Mouse (Mus musculus) CH12F3 (cell line): ENCODE results near the gene Acsf3.

Source experiments
- in situ Hi-C: fragments of 300-500 bp; cut with MboI; formaldehyde crosslinking; loops from 2 replicates; pipeline ENCODE4 v1.14.3; 2020; ENCODE audit warnings: low sequenced_read_pairs

Gene Acsf3

DNA sequence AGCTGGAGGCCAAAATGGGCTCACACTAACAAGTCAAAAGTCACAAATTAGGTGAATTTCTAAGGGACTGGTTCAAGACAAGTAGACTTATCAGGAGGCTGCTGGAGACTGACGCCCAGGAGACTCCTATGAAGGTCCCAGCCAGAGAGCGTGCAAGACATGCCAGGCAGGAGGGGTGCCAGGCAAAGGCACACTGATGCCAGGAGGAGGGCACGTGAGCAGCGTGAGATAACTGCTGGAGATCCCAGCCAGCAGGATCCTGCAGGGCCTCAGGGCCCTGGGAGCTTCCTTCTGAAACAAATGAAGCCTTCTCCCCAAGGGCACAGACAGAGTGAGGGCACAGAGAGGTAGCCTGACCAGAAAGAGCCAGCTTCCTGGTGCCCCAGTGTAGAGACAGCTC lies 32.6 kb downstream of the Acsf3 start:
- in situ Hi-C loops, result no loop called here

DNA sequence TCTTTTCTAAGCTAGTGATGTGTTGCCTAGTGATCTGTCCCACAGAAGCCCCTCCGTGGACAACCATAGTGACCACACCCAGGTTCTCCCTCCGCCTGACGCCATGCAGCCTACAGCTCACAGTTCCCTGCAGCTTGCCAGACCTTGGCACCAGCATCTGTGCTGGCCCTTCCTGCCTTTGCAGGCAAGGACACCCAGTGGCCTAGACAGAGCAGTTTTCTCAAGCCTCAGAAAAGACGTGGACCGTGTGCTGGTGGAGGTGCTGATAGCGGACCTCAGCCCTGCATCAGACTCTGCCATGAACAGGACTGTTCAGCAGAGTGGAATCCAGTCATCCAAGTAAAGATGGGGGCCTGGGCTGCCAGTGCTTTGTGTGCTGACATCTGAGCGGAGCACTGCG lies 35.1 kb downstream of the Acsf3 start:
- in situ Hi-C loops, result no loop called here

DNA sequence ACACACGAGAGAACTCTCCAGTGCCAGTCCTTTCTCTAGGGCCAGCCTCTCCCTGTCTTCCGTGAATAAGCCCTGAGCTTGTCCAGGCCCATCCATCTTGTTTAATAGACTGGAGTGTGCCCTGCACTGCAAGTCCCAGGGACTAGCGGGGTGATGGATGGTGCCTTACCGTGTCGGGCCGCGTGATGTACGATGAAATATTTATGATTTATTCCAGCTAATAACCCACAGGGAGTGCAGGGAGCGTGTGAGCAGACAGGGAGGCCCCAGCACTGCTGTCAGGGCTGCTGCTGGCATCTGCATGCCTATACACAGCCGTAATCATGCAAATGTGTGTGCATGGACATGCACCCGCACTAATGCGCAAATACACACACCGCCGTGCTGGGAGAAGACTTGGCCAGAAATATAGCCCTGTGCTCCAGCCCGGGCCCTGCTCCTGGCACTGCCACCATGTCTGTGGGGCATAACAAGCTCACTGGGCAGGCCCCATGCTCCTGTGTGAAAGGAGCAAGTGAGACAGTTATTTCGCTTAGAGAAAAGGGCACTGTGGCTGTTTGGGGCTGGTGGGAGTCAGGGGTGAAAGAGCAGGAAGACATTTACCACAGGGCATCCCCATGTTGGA lies 36.7 kb downstream of the Acsf3 start:
- in situ Hi-C loops, result no loop called here

DNA sequence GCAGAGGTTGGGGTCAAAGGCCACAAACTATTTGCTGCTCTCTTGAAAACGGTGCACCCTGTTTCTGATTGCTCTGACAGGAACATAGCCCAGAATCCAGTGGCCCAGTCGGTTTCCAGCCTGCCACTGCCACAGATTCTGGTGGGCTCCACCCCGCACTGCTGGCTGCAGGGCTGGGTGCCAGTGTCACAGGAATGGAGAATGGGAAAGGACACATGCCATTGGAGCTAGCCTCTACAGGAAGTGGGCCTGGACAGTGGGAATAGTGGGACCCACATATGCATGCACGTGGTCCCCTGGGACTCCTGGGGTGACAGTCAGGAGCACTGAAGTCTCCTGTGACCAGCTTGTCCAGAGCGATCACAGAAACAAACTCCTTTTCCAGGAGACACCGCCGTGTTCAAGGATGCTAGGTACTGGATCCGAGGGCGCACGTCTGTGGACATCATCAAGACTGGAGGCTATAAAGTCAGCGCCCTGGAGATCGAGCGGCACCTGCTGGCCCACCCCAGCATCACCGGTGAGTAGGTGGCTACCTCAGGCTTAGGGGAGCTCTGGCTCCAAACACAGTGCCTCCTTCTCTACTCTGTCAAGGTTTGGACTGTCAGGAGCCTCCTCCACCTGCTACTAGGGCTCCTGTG lies 37.4 kb downstream of the Acsf3 start:
- in situ Hi-C loops, result no loop called here

DNA sequence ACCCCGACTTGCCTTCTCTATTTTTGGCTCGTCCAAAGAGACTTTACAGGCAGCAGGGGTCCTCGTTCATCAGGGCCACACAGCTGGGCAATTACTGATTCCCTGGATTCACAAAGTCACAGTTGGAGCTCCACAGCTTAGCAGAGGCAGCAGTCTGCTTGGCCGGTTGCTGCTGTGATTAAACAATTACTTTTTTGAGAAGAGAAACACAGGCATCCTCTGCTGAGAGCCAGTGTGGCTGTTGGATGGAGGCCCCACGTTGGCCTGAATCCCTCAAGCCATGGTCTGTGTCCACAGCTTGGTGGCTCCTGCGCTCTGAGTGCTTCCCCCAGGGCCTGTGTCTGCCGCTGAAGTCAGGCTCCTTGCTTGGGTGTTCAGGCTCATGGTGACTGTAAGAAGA lies 39.3 kb downstream of the Acsf3 start:
- in situ Hi-C loops, result loop anchor here (5.0 kb wide), 1 partner anchor 192 kb away; the partner anchor contains the start of gene Pabpn1l

DNA sequence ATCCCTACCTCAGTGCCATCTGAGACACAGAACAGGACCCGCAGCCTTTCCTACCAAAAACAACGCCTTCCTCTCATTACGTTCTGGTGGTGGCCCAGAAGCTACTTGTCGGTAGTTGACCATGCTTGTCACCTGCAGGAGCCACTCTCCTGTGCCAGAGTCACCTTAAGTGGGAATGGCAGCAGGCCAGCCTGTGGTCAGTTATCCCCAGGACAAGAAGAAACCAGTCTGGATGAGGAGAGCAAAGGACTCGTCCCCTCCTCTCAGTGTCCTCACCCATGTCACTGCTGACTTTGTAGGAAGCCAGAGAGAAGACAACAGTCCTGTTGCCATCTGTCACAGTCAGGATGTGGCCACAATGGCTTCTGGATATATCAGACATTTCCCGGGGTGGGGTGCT lies 41.7 kb downstream of the Acsf3 start:
- in situ Hi-C loops, result loop anchor here (5.0 kb wide), 1 partner anchor 195 kb away; the partner anchor contains the start of gene Pabpn1l

DNA sequence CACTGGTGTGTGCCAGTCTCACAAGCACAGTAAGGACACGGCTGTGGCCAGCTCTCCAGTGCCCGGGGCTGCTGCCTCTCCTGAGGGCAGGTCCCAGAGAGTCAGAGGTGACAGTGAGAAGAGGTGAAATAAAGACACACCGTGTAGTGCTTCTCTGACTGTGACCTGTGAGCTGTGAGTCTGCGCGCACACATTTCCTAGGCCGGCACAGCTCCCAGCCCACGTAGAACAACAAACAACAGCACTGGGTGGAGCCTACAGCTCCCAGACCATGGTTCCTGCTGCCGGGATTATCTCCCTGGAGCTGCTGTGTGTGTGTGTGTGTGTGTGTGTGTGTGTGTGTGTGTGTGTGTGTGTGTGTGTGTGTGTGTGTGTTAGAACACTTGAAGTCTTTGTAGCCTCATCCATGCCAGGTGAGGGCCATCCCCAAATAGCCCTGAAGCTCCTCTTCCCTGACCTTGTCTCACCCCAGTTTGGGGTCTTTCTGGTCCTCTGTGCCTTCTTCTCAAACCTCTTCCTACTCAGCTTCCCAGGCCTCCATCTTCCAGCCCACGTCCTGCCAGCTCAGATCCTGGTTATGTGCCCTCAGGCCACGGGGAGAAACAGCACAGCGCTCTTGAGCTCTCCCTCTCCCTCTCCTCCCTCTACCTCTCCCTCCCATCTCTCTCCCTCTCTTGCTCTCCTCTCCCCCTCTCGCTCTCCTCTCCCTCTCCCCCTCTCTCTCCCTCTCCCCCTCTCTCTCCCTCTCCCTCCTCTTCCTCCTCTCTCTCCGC lies 42.6 kb downstream of the Acsf3 start:
- in situ Hi-C loops, result loop anchor here (5.0 kb wide), 1 partner anchor 196 kb away; the partner anchor contains the start of gene Pabpn1l

DNA sequence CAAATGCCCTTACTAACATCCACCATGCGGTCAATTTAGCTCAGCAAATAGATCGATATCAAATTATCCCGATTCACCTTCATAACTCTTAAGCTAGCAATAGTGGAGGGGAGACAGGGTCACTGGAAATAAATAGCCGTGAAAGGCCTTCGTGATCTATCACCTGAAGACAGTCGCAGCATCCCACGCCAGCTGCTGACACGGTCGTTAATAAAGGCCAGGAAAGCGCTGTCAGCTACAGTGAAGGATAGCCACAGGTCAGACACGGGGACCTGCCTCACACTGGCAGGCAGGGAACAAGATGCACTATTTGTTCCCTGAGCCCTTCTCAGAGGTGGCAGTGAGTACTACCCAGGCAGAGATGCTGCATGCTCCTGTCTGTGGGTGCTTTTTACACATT lies 44.5 kb downstream of the Acsf3 start:
- in situ Hi-C loops, result loop anchor here (5.0 kb wide), 1 partner anchor 197 kb away; the partner anchor contains the start of gene Pabpn1l

DNA sequence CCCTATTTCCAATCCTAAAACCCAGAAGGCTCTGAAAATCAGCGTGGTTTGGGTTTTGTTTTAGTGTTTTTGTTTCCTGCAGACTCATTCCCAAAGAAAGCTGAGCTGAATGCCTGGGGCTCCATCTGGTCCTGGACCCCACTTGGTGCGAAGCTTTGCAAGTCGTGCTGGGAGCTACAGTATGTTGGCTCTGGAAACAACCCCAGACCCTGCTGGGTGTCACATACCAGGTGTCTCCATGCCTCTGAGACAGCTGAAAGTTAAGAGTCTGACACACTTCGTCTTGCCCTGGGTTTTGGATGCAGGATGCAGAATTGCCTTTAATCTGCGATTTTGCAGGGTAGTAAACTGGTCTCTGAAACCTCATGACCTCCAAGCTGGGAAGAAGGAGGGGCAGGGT lies 49.3 kb downstream of the Acsf3 start:
- in situ Hi-C loops, result no loop called here

DNA sequence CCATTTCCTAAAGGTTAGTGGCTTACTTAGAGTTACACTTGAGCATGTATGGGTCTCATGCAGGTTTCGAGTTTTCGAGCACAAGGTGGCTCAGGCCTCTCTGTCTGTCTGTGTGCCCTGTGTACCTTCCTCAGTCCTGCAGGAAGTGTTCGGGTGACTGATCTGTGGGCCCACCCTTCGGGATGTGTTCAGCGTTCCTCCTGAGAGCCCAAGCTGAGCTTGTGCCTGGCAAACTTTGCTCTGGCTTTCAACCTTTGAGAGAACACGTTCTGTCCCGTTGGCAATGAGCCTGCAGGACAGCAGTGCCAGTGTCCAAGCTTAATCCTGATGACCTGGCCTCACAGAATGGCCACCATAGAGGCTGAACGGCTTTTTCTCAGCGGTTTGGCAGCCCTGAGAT lies 49.7 kb downstream of the Acsf3 start:
- in situ Hi-C loops, result no loop called here

DNA sequence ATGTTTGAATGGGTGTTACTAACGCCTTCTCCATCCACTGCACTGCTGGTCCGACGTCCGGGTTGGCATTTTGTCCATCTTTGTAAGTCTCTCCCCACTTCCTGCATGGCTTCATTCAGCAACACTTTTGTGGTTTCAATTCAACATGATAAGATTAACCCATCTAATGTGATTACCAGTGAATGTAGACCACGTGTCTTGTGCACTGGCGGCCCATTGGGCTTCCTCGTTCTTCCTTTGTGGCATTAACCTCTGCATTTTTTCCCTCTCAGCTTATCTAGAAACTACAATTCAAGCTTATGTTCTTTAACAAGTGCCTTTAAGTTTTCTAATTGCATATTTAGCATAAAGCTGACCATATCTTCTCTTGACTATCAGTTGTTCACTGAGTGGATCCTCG lies 50.1 kb downstream of the Acsf3 start:
- in situ Hi-C loops, result no loop called here

DNA sequence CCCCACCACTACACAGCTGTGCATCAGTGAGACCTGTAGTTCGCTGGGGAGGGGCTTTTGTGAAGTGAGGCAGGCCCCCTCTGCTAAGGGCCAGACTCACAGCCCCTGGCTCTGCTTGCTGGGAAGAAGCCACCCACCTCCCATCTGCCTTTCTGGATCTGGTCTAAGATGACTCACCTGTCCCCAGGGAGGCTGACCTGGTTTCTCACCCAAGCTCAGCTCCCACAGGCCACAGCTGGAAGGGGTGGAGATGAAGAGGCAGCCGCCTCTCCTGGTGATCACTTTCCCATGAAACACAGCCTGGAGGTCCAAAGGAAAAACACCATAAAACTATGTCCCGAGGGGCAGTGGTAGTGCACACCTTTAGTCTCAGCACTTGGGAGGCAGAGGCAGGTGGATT lies 54.1 kb downstream of the Acsf3 start:
- in situ Hi-C loops, result no loop called here

DNA sequence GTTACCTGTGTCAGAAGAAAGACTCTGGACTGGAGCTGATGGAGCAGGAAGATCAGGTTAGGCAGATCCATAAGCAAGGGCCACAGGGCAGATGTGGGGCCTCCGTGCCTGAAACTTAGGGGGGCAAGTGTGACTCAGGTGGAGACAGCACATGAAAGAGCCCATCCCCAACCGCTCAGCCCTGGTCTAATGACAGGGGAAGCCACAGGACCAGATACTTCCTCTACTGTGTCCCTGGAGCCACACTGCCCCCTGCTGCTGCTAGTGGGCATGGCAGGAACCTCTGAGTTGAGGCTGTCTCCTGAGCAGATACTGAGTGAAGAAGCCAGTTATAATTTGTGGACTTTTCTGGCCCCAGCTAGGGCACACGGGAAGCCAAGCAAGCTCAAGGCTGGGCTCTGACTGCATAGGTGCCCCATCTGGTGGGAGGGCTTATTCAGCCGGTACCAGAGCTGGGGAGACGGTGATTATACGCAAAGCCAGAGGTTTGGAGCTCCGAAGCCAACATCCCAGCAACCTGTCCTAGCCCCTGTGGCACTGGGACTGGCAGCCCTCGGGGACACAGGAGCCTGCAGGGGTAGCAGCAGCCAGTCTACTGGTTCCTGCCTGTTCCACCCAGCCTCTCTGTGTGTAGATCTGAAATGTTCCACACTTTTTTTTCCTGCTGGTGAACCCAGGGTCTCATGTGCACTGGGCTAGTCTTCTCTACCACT lies 55.2 kb downstream of the Acsf3 start:
- in situ Hi-C loops, result no loop called here

DNA sequence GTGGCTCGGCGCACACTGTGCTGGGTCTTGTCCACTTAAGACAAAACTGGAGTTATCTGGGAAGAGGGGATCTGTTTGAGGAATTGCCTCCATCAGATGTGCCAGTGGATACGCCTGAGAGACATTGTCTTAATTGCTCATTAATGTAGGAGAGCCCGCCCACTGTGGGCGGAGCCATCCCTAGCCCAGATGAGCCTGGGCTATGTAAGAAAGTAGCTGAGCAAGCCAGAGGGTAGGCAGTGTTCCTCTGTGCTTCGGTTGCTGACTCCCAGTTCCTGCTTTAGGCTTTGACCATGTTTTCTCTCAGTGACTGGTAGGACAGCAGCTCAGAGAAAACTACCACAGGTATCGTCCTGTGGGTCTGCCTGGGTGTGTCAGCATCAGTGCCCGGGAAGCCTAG lies 59.1 kb downstream of the Acsf3 start:
- in situ Hi-C loops, result no loop called here

DNA sequence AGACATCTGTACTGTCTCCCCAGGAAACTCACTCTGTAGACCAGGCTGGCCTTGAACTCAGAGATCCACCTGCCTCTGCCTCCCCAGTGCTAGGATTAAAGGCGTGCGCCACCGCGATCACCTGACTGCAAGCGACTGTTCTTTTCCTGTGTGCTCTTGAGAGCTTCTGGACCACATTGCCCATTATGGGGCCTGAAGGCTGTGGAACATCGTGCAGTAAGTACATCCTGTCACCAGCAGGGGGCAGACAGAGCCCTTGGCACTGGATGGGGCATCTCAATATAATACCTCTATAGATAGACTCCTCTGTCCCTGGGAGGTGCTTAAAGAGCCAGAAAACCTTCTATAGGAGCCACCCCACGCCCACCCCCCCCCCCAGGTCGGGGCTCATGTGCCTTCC lies 59.7 kb downstream of the Acsf3 start:
- in situ Hi-C loops, result no loop called here

DNA sequence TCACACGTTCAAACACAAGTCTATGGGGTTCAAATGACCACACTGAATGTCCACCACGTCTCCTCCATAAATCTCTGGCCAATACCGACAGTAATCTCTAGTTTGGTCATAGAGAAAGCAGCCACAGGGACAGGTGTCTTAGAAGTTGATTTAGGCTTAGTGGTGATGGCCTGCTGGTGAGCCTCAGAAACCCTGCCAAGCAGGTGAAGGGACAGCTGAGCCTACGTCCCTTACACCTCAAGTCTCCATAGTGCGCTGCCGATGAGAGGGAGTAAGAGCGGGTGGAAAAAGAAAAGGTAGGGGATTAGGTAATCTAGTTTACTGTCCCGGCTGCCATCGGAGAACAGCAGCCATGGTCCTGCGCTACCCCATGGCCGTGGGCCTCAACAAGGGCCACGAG lies 60.9 kb downstream of the Acsf3 start:
- in situ Hi-C loops, result no loop called here

DNA sequence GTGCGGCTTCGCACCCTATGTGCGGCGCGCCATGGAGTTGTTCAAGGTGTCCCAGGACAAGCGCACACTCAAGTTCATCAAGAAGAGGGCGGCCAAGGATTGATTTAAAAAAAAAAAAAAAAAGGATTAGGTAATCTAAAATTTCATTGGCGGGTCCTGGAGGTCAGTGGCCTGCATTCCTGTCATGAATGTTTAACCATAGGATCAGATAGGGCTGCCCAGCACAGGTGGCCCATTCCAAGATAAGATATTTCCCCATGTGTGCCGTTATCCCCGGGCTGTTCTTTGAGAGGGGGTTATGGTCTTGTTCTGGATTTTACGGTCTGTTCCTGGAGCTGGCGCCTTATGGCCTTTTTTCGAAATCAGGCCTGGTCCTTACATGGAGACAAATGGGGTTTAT lies 61.4 kb downstream of the Acsf3 start:
- in situ Hi-C loops, result no loop called here

DNA sequence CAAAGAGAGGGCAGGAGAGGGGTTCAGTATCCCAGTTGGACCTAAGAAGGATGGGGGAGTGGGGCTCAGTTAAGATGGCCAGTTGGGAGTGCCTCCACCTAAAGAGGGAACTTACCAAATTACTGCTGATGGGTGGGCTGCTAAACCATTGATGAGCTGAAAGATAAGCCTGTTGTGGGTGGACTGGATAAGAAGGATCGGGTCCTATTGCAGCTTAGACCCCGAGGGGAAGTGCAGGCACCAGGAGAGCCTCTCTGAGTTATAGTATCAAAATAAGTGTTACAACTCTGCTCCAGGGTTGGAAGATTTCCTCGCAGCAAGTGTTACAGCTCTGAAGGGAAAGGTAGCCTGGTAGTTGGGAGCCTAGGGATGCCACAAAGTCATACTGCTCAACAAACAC lies 68.9 kb downstream of the Acsf3 start:
- in situ Hi-C loops, result no loop called here

DNA sequence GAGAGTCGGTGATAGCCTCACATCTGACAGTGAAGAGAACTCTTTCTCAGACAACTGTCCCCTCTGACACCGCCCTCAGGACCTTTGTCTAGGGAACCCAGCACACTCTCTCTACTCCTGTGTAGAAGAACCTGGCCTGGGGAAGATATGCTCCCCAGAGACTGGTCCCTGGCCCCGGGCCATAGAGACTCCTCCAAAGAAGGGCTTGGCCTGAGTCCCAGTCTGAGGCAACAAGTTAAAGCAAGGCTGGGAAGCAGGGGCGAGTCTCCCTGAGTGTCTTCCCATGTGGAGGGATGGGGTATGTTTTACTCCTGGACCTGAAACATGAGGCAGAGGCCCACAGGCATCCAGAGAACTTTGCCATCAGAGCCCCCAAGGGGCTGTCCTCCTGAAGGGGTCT lies 70.4 kb downstream of the Acsf3 start:
- in situ Hi-C loops, result no loop called here

DNA sequence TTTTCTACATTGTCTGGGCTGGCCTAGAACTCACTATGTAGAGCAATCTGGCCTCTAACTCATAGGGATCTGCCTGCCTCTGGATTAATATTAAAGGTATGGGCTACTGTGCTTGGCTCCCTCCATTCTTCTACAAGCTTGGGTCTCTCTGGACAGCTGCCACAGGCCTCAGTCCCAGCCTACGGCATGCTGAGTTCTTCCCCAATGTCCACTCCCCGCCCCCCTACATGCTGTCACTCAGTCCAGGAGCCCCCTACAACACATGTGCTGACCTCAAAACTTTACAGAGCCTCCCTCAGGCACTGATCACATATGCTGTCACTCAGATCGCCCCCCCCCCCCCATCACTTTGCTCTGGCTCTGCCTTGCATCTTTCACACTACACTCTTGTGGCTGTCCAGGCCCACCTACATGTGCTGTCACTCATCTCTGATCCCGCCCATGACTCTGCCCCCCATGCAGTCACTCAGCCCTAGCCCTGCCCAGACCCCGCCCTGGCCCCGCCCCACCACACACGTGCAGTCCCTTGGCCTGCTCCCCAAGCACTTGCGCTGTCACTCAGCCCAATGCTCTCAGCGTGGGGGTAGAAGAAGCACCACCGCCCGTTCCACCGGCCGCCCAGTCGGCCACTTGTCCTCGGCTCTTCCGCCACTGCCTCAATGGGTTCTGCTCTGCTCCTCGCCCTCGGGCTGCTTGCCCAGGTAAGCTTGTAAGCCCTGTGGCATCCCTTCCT lies 72.7 kb downstream of the Acsf3 start, which contains the start of gene Cdh15:
Gene Cdh15, plus strand, starts transcription at position 138 of the 733 bp plus-strand sequence.
- in situ Hi-C loops, result no loop called here
